In the genomic region with DNA sequence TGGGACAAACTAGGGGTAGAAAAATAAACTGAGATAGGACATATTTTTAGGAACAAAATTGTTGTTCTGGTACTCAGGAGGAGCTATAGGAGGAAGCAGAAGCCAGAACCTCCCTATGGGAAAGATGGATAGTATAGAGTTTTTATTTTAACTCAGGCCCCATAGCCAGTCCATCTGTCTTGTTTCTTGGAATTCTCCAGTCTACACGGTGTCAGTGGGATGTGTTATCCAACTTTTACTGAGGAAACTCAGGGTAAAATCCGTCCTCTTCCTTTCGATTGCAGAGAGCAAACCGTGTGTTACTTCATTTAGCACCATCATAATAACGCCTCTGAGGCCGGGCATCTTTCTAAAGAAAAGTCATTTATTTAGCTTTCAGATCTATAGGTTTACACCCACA, we compare ENCODE assay signal across 26 mouse cellular contexts.
"Had no signal": no experiment of that assay in that cellular context is flagged by ENCODE, and none has a peak within 500 bp of the region (broad histone marks: within the 10 kb centered on the region; RNA-seq: fewer than 3 reads in every experiment).

No protein-coding gene starts in this region.

- DNase-seq: cerebellum, adult 2 months; cerebellum, adult 8-10 months; cerebellum, adult 9-10 months; cerebellum, adult 9-11 months; cerebellum, postnatal 25 days; cerebellum, postnatal 36 days; forebrain, postnatal 0 days; gastrocnemius, adult 2 months; gastrocnemius, postnatal 10 days; gastrocnemius, postnatal 14 days; gastrocnemius, postnatal 25 days; gastrocnemius, postnatal 36 days; heart, adult 11 months; heart, adult 18-20 months; heart, adult 2 months had no signal

- H3K27ac ChIP-seq: embryonic facial prominence, embryonic 10.5 days; embryonic facial prominence, embryonic 12.5 days; embryonic facial prominence, embryonic 13.5 days; embryonic facial prominence, embryonic 15.5 days; forebrain, embryonic 10.5 days; forebrain, embryonic 12.5 days; forebrain, embryonic 13.5 days; forebrain, embryonic 15.5 days; gastrocnemius, adult 2 months; heart, adult 2 months had no signal

- ATAC-seq: forebrain, embryonic 13.5 days; forebrain, embryonic 14.5 days; forebrain, embryonic 15.5 days; forebrain, embryonic 16.5 days had no signal

- H3K4me3 ChIP-seq: embryonic facial prominence, embryonic 10.5 days; embryonic facial prominence, embryonic 12.5 days; embryonic facial prominence, embryonic 13.5 days; embryonic facial prominence, embryonic 15.5 days; erythroblast, embryonic 14.5 days; forebrain, embryonic 10.5 days; forebrain, embryonic 12.5 days; forebrain, embryonic 13.5 days; forebrain, embryonic 15.5 days; gastrocnemius, adult 2 months; heart, adult 2 months had no signal
